Mouse (Mus musculus): Measurements from ENCODE around the gene Kcnh2. TPM values are rescaled to one million over a fixed set of nuclear protein-coding genes. Genes with fewer than 3 reads are reported as not detected.

Gene Kcnh2
- polyA plus RNA-seq, 1 experiment = 29.4 TPM

- TF ChIP-seq POLR2A (IDR thresholded peaks at IDR 0.05; ENCODE audit: extremely low read depth, insufficient read depth, low read length) (no peak), CTCF (IDR thresholded peaks at IDR 0.05; ENCODE audit: extremely low read depth, insufficient read depth, low read length) (no peak)
- Histone ChIP-seq H3K27ac (ENCODE audit: insufficient read depth, low read length) (no peak overlapping the region), H3K4me1 (ENCODE audit: control insufficient read depth, insufficient read depth, low read length) (peaks cover 3% of the 10 kb centered on the region; the same call in 1 of the 2 replicates)
These were observed 713 bp downstream of the Kcnh2 start for GRCm38 (mm10) chr5:24350531-24351250.

GRCm38 (mm10) chr5:24350073-24350472 is 1.3 kb downstream of the Kcnh2 start:
- TF ChIP-seq CTCF (IDR thresholded peaks at IDR 0.05; ENCODE audit: extremely low read depth, insufficient read depth, low read length) = no peak
- TF ChIP-seq POLR2A (IDR thresholded peaks at IDR 0.05; ENCODE audit: extremely low read depth, insufficient read depth, low read length) = no peak
- Histone ChIP-seq H3K4me3 (ENCODE audit: insufficient read depth, low read length) (peak overlapping the region; percentile 48; the same call in 1 of the 2 replicates), H3K4me1 (ENCODE audit: control insufficient read depth, insufficient read depth, low read length) (peaks cover 3% of the 10 kb centered on the region; the same call in 1 of the 2 replicates)

More at GRCm38 (mm10) chr5:24350531-24351250, 713 bp downstream of the Kcnh2 start:
- H3K4me3 ChIP-seq (ENCODE audit: insufficient read depth, low read length) = peak overlapping the region; percentile 48

DNA sequence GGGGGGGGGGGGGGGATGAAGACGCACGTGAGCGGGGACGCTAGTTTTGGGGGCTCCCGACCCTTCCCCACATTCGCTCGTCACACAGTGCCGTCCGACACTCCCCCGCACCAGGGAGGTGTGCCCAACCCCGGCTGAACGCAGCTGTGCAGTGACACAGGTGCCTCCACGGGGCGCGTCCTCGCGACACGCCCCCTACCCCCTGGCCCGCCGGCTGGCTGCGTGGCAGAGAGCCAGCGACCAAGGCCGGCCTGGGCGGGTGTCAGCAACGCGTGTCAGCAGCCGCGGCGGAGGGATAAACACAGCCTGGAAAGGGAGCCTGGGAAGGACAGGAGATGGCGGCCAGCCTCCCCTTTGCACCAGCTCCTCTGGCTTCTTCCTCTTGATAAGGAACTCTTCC is 2.9 kb downstream of the Kcnh2 start:
- no peak for TF ChIP-seq CTCF (IDR thresholded peaks at IDR 0.05; ENCODE audit: extremely low read depth, insufficient read depth, low read length)
- no peak for TF ChIP-seq POLR2A (IDR thresholded peaks at IDR 0.05; ENCODE audit: extremely low read depth, insufficient read depth, low read length)
- Histone ChIP-seq H3K27ac (ENCODE audit: insufficient read depth, low read length) (no peak overlapping the region), H3K4me1 (ENCODE audit: control insufficient read depth, insufficient read depth, low read length) (peaks cover 3% of the 10 kb centered on the region; the same call in 1 of the 2 replicates), H3K4me3 (ENCODE audit: insufficient read depth, low read length) (peak overlapping the region; percentile 50)

More at GRCm38 (mm10) chr5:24350073-24350472, 1.3 kb downstream of the Kcnh2 start:
- H3K27ac ChIP-seq (ENCODE audit: insufficient read depth, low read length) = no peak overlapping the region

DNA sequence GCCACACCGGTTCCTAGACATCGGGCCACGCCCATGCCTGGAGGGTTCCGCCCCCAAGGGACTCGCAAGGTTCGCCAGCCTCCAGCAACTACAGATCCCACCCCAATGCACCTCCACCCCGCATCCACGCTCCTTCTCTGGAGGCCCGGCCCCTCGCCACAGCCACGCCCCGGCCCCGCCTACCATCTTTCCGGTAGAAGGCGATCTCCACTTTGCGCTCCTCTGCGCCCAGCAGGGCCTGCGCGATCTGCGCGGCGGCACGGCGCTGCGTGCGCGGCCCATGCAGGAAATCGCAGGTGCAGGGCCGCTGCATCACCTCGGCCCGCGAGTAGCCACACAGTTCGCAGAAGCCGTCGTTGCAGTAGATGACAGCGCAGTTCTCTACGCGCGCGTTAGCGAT is 3.3 kb downstream of the Kcnh2 start:
- Histone ChIP-seq H3K27ac (ENCODE audit: insufficient read depth, low read length) (no peak overlapping the region), H3K4me3 (ENCODE audit: insufficient read depth, low read length) (peak overlapping the region; percentile 50), H3K4me1 (ENCODE audit: control insufficient read depth, insufficient read depth, low read length) (peaks cover 3% of the 10 kb centered on the region; the same call in 1 of the 2 replicates)
- peak; percentile 55; the same call in 1 of the 2 replicates for TF ChIP-seq POLR2A (IDR thresholded peaks at IDR 0.05; ENCODE audit: extremely low read depth, insufficient read depth, low read length)
- TF ChIP-seq CTCF (IDR thresholded peaks at IDR 0.05; ENCODE audit: extremely low read depth, insufficient read depth, low read length) = no peak

- H3K27ac ChIP-seq (ENCODE audit: insufficient read depth, low read length) = no peak overlapping the region
- H3K4me1 ChIP-seq (ENCODE audit: control insufficient read depth, insufficient read depth, low read length) = peaks cover 3% of the 10 kb centered on the region; the same call in 1 of the 2 replicates
- TF ChIP-seq CTCF (IDR thresholded peaks at IDR 0.05; ENCODE audit: extremely low read depth, insufficient read depth, low read length) (no peak), POLR2A (IDR thresholded peaks at IDR 0.05; ENCODE audit: extremely low read depth, insufficient read depth, low read length) (no peak)
- H3K4me3 ChIP-seq (ENCODE audit: insufficient read depth, low read length) = peak overlapping the region; percentile 50; the same call in 1 of the 2 replicates
These were observed 4.1 kb downstream of the Kcnh2 start for GRCm38 (mm10) chr5:24347186-24347875.

GRCm38 (mm10) chr5:24346313-24346712 is 5.1 kb downstream of the Kcnh2 start:
- Histone ChIP-seq H3K4me1 (ENCODE audit: control insufficient read depth, insufficient read depth, low read length) (peaks cover 3% of the 10 kb centered on the region; the same call in 1 of the 2 replicates), H3K27ac (ENCODE audit: insufficient read depth, low read length) (no peak overlapping the region), H3K4me3 (ENCODE audit: insufficient read depth, low read length) (no peak overlapping the region)
- TF ChIP-seq CTCF (IDR thresholded peaks at IDR 0.05; ENCODE audit: extremely low read depth, insufficient read depth, low read length) (no peak), POLR2A (IDR thresholded peaks at IDR 0.05; ENCODE audit: extremely low read depth, insufficient read depth, low read length) (no peak)

GRCm38 (mm10) chr5:24344477-24345051 is 6.8 kb downstream of the Kcnh2 start:
- H3K4me3 ChIP-seq (ENCODE audit: insufficient read depth, low read length) = no peak overlapping the region
- H3K4me1 ChIP-seq (ENCODE audit: control insufficient read depth, insufficient read depth, low read length) = 0 out of 2 replicates have a peak, but pooled peaks cover 2% of the 10 kb centered on the region
- TF ChIP-seq CTCF (IDR thresholded peaks at IDR 0.05; ENCODE audit: extremely low read depth, insufficient read depth, low read length) (no peak), POLR2A (IDR thresholded peaks at IDR 0.05; ENCODE audit: extremely low read depth, insufficient read depth, low read length) (no peak)
- no peak overlapping the region for H3K27ac ChIP-seq (ENCODE audit: insufficient read depth, low read length)

DNA sequence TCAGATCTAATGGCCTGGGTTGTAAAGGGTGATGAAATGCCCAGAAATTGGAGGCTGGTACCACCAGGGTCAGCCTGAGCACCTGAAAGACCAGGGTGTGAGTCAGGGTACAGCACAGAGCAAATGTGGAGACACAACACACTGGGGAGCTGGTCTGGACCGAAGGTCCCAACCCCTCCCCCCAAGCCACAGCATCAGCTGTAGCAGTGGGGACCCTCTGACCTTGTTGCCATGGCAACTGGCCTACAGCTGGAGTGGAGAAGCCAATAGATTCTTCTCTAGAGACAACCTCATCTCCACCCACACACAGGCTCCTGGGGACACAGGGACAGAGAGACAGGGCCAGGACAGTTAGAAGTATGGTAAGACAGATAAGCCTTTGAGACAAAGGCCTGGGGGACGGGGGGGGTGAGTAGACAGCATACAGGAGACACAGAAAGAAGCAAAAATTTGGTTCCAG is 7.4 kb downstream of the Kcnh2 start:
- no peak for TF ChIP-seq CTCF (IDR thresholded peaks at IDR 0.05; ENCODE audit: extremely low read depth, insufficient read depth, low read length)
- 0 out of 2 replicates have a peak, but pooled peaks cover 2% of the 10 kb centered on the region for H3K4me1 ChIP-seq (ENCODE audit: control insufficient read depth, insufficient read depth, low read length)
- no peak overlapping the region for H3K27ac ChIP-seq (ENCODE audit: insufficient read depth, low read length)
- no peak overlapping the region for H3K4me3 ChIP-seq (ENCODE audit: insufficient read depth, low read length)

DNA sequence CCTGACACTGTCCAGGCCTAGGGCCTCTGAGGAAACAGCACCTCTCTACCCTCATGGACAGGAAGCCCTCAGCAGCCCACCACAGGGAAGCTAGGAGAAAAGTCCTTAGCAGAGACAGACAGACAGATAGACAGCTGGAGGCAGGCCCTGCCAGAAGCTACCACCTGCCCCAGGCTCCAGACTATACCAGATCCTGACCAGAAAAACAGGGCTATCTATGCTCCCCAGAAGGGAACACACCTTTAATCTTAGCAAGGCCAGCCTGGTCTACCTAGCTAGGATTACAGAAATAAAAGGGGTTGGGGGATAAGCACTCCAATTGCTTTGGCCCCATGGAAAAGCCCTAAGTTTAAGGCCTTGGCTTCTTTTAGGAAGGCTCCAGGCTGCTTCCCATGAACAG is 8.0 kb downstream of the Kcnh2 start:
- no peak overlapping the region for H3K27ac ChIP-seq (ENCODE audit: insufficient read depth, low read length)
- no peak overlapping the region for H3K4me3 ChIP-seq (ENCODE audit: insufficient read depth, low read length)
- no peaks in the 10 kb centered on the region for H3K4me1 ChIP-seq (ENCODE audit: control insufficient read depth, insufficient read depth, low read length)
- TF ChIP-seq CTCF (IDR thresholded peaks at IDR 0.05; ENCODE audit: extremely low read depth, insufficient read depth, low read length) (no peak), POLR2A (IDR thresholded peaks at IDR 0.05; ENCODE audit: extremely low read depth, insufficient read depth, low read length) (no peak)

Measured in cortical plate, adult 2 months (tissue).